Mouse (Mus musculus) T-helper 2 cell (primary cell): ENCODE data around the gene 1700024B05Rik.
"Not testable (repeated sequence)": the region's sequence is repeated elsewhere in the genome, so short reads cannot be mapped to it uniquely, and the experiment has no call there.

Experiments used
- in situ Hi-C: fragments of 300-600 bp; cut with MboI, MseI; formaldehyde crosslinking; loops from one replicate; pipeline ENCODE4 v1.15.1; 2025; ENCODE audit warnings: high pct_unique_total_duplicates

The 1700024B05Rik gene

GRCm38 (mm10) chr14:41943695-41944094 is at the start of gene 1700024B05Rik:
TSS of gene 1700024B05Rik (plus strand) at chr14:41943995.
- in situ Hi-C loops = not testable (repeated sequence)

GRCm38 (mm10) chr14:41907190-41907589 is 36.6 kb upstream of the 1700024B05Rik start, which contains the start of gene Gm7980:
TSS of gene Gm7980 (minus strand) at chr14:41907290.
- in situ Hi-C loops = not testable (repeated sequence)

- in situ Hi-C loops = loop anchor here (5.0 kb wide), 1 partner anchor 1373 kb away; no protein-coding TSS in a partner anchor
Measured at GRCm38 (mm10) chr14:41924649-41925048, 19.1 kb upstream of the 1700024B05Rik start, which contains the start of gene 1700049E17Rik1. TSS of gene 1700049E17Rik1 (plus strand) at chr14:41924949.

GRCm38 (mm10) chr14:41964095-41964494 is 20.3 kb downstream of the 1700024B05Rik start:
- in situ Hi-C loops = loop anchor here (25.0 kb wide), 1 partner anchor 1623 kb away; the partner anchor contains the start of gene Gm17654

GRCm38 (mm10) chr14:41967827-41968226 is 24.0 kb downstream of the 1700024B05Rik start, which contains the start of gene Gm6401:
TSS of gene Gm6401 (minus strand) at chr14:41967927.
- in situ Hi-C loops = loop anchor here (25.0 kb wide), 1 partner anchor 1619 kb away; the partner anchor contains the start of gene Gm17654

- in situ Hi-C loops = loop anchor here (25.0 kb wide), 1 partner anchor 1619 kb away; the partner anchor contains the start of gene Gm17654
Measured at GRCm38 (mm10) chr14:41968596-41968995, 24.8 kb downstream of the 1700024B05Rik start.

- in situ Hi-C loops = loop anchor here (25.0 kb wide), 1 partner anchor 329 kb away; the partner anchor contains the start of gene Gm7995
Measured at GRCm38 (mm10) chr14:41983225-41983624, 39.4 kb downstream of the 1700024B05Rik start, which contains the start of gene Gm3543. TSS of gene Gm3543 (minus strand) at chr14:41983325.
